Mouse (Mus musculus) heart, adult 2 months (tissue): ENCODE results near the gene Fscn3. TPM values are rescaled to one million over a fixed set of nuclear protein-coding genes. Genes with fewer than 3 reads are reported as not detected.

Experiments
- DNase-seq, 2 experiments: peaks; one replicate each; pipeline ENCODE4 v3.0.0; 2021
- H3K27ac ChIP-seq: fragments of 200-600 bp; 2 replicates; pipeline ENCODE4 v1.8.1; 2022
- H3K27me3 ChIP-seq: fragments of 200-500 bp; 2 replicates; pipeline ENCODE4 v1.6.1; 2012; ENCODE audit warnings: mild to moderate bottlenecking, low read length, inconsistent platforms, mixed read lengths; ENCODE audit not compliant: control insufficient read depth, insufficient read depth
- H3K36me3 ChIP-seq: fragments of 200-500 bp; 2 replicates; pipeline ENCODE4 v1.6.1; 2012; ENCODE audit warnings: low read length, inconsistent platforms; ENCODE audit not compliant: control insufficient read depth, insufficient read depth
- H3K4me1 ChIP-seq: fragments of 200-500 bp; 2 replicates; pipeline ENCODE4 v1.6.1; 2011; ENCODE audit warnings: low read length; ENCODE audit not compliant: control insufficient read depth, insufficient read depth
- H3K4me3 ChIP-seq: fragments of 200-600 bp; 2 replicates; pipeline ENCODE4 v1.8.1; 2022
- H3K79me2 ChIP-seq: fragments of 200-500 bp; replicated peaks from 2 replicates; pipeline ENCODE4 v1.6.1; 2012; ENCODE audit warnings: mild to moderate bottlenecking, inconsistent platforms, low read length, moderate library complexity, mixed read lengths; ENCODE audit not compliant: control insufficient read depth, insufficient read depth
- H3K9ac ChIP-seq: fragments of 200-500 bp; 2 replicates; pipeline ENCODE4 v1.6.1; 2012; ENCODE audit warnings: low read depth, mild to moderate bottlenecking, control low read depth, inconsistent platforms, low read length, mixed read lengths
- CTCF ChIP-seq: fragments of 200-600 bp; IDR thresholded peaks from 2 replicates; pipeline ENCODE4 v1.8.1; 2022; ENCODE audit warnings: antibody characterized with exemption, mild to moderate bottlenecking, moderate library complexity
- EP300 ChIP-seq: fragments of 200-500 bp; IDR thresholded peaks from 2 replicates; pipeline ENCODE4 v1.6.1; 2011; ENCODE audit warnings: low read depth, low read length, control low read depth; ENCODE audit not compliant: insufficient read depth
- POLR2A ChIP-seq: fragments of 200-500 bp; IDR thresholded peaks from 2 replicates; pipeline ENCODE4 v1.6.1; 2011; ENCODE audit warnings: mild to moderate bottlenecking, low read depth, low read length, control low read depth; ENCODE audit not compliant: insufficient read depth
- WGBS: fragments of 180-500 bp; shearing (Covaris S2); methylation state at CpG from one replicate; pipeline ENCODE4 v1.1.7; 2018; 5-methylcytosine and 5-hydroxymethylcytosine counted together
- intact Hi-C: fragments of 180-260 bp; cut with DNase I; formaldehyde crosslinking; loops from one replicate; pipeline ENCODE4 v1.15.1; 2025
- polyA plus RNA-seq: library from polyadenylated mRNA; depleted of rRNA; stranded (reverse); fragments of >200 nt; gene quantifications from 2 replicates; pipeline ENCODE4 v1.2.3, GENCODE M21; 2012
- total RNA-seq, 2 experiments: library from RNA; stranded (reverse); gene quantifications; 2 replicates each; pipeline ENCODE4 v1.2.3; 2021

Fscn3 gene
- total and polyA plus RNA-seq, 3 experiments: not detected

GRCm38 (mm10) chr6:28422651-28423290 is 4.8 kb upstream of the Fscn3 start:
- Histone ChIP-seq H3K79me2 (peaks cover 5% of the 10 kb centered on the region), H3K27me3 (no peaks in the 10 kb centered on the region), H3K4me3 (peak overlapping the region; percentile 86), H3K36me3 (peaks cover 8% of the 10 kb centered on the region), H3K27ac (peak overlapping the region; percentile 93), H3K9ac (no peak overlapping the region), H3K4me1 (peaks cover 22% of the 10 kb centered on the region)
- intact Hi-C loops: loop anchor here (1.0 to 5.0 kb wide), 4 partner anchors 40 to 410 kb away; partner anchors contain the start of gene Lrrc4
- TF ChIP-seq CTCF: no peak
- no peak for TF ChIP-seq EP300
- no peak for TF ChIP-seq POLR2A
- peak in 1 of 2 experiments; percentile 30 for DNase-seq
- 69% methylated on average over 15 of the region's 15 CpGs for WGBS

GRCm38 (mm10) chr6:28423313-28423712 is 4.3 kb upstream of the Fscn3 start, which contains the start of gene Arf5:
Gene Arf5 (plus strand): TSS chr6:28423560.
- TF ChIP-seq CTCF: no peak
- peak; percentile 73 for TF ChIP-seq POLR2A
- no peak for TF ChIP-seq EP300
- Histone ChIP-seq H3K36me3 (peaks cover 7% of the 10 kb centered on the region), H3K79me2 (peaks cover 5% of the 10 kb centered on the region), H3K4me1 (peaks cover 22% of the 10 kb centered on the region), H3K27ac (peak within 1 kb of the TSS; percentile 93), H3K9ac (peak within 1 kb of the TSS; percentile 84), H3K27me3 (no peaks in the 10 kb centered on the region), H3K4me3 (peak within 1 kb of the TSS; percentile 86)
- under 1% methylated on average over 24 of the region's 42 CpGs for WGBS
- intact Hi-C loops: loop anchor here (5.0 kb wide), 3 partner anchors 39 to 409 kb away; partner anchors contain the start of gene Lrrc4
- peak; percentile 96 to 99 for DNase-seq

GRCm38 (mm10) chr6:28423767-28424695 is 3.6 kb upstream of the Fscn3 start:
- H3K4me3 ChIP-seq: peak overlapping the region; percentile 86
- peak overlapping the region; percentile 84 for H3K9ac ChIP-seq
- H3K4me1 ChIP-seq: peaks cover 18% of the 10 kb centered on the region
- intact Hi-C loops: loop anchor here (5.0 kb wide), 3 partner anchors 38 to 408 kb away; partner anchors contain the start of gene Lrrc4
- DNase-seq: peak; percentile 73 to 75
- peaks cover 5% of the 10 kb centered on the region for H3K79me2 ChIP-seq
- peak overlapping the region; percentile 93 for H3K27ac ChIP-seq
- no peak for TF ChIP-seq EP300
- peak; percentile 34; the same call in 1 of the 2 replicates for TF ChIP-seq CTCF
- no peak for TF ChIP-seq POLR2A
- no peaks in the 10 kb centered on the region for H3K27me3 ChIP-seq
- WGBS: 5% methylated on average over 35 of the region's 46 CpGs
- H3K36me3 ChIP-seq: peaks cover 3% of the 10 kb centered on the region; the same call in 1 of the 2 replicates

GRCm38 (mm10) chr6:28425019-28425418 is 2.6 kb upstream of the Fscn3 start:
- Histone ChIP-seq H3K9ac (no peak overlapping the region), H3K27ac (no peak overlapping the region), H3K79me2 (peaks cover 5% of the 10 kb centered on the region), H3K36me3 (peaks cover 2% of the 10 kb centered on the region; the same call in 1 of the 2 replicates), H3K27me3 (no peaks in the 10 kb centered on the region), H3K4me3 (no peak overlapping the region; the same call in 1 of the 2 replicates), H3K4me1 (peaks cover 15% of the 10 kb centered on the region)
- DNase-seq: peak in 1 of 2 experiments; percentile 25
- 32% methylated on average over 6 of the region's 6 CpGs for WGBS
- TF ChIP-seq POLR2A: no peak
- TF ChIP-seq EP300: no peak
- intact Hi-C loops: no loop called here

- WGBS: 84% methylated on average over 3 of the region's 3 CpGs
- Histone ChIP-seq H3K4me3 (no peak within 1 kb of the TSS), H3K9ac (no peak within 1 kb of the TSS), H3K79me2 (peaks cover 2% of the 10 kb centered on the region; the same call in 1 of the 2 replicates), H3K27ac (no peak within 1 kb of the TSS), H3K36me3 (no peaks in the 10 kb centered on the region), H3K4me1 (peaks cover 7% of the 10 kb centered on the region), H3K27me3 (no peaks in the 10 kb centered on the region)
- DNase-seq: no peak
- intact Hi-C loops: no loop called here
- TF ChIP-seq POLR2A (no peak), CTCF (no peak), EP300 (no peak)
Observed at GRCm38 (mm10) chr6:28428290-28428689, 701 bp downstream of the Fscn3 start, which contains the start of gene Gcc1. Gene Gcc1 (minus strand): TSS chr6:28428390.
